Mouse (Mus musculus): ENCODE data around the gene Arl5a. TPM values are rescaled to one million over a fixed set of nuclear protein-coding genes. Genes with fewer than 3 reads are reported as not detected.

Arl5a gene
- total RNA-seq, 2 experiments from 2014 or later, result 63.0 to 64.2 TPM

DNA sequence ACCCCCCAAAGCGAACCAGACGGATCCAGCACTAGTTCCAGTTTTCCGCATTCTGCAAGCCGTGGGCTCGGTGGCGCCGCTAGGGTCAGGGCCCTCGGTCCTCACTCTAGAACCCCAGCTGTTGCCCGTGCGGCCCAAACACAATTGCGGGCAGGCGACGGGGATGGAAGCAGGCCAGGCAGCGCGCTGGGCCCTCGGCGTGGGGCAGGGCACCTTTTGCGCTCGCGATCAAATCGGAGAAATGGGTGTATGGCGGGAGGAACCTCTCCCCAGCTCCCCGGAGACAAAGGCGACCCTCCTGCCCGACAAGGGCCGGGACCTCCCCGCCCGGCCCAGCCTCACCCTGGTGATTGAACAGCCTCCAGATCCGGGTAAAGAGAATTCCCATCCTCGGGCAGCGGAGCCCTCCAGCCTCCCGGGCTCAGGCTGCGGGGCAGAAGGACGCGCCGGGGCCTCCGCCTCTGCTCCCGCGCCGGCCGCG is 413 bp downstream of the Arl5a start:
- intact Hi-C loops (cut with DNase I), result loop anchor here (5.0 kb wide), 1 partner anchor 168 kb away; no protein-coding TSS in a partner anchor
- DNase-seq (ENCODE audit: low spot score in 2 of 2), result peak in 1 of 2 experiments; percentile 26

DNA sequence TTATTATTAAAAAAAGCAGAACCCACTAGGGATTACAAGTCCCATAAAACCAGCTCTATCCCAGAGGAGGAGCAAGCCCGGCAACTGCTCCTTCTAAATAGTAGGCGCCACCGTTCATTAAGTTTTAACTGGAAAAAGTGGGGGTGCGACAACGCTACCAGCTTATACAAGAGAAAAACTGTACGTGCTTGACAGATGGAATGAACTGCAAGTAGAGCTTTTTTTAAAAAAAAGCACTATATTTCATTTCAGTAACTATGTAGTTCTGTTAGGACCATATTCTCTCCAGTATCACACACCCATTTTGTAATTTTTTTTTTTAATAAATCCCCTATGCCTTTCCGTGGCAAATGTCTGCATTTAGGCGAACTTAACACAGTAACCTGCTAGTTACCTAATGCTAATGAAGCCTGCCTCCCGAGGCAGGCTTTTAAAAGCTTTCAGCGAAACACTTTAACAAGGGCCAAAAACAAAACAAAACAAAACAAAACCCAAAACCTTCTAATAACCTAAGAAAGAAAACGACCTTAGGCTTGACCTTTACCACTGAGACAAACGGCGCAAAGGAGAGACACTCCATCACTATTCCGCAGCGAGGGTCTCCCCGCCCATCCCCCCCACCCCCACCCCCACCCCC is 972 bp downstream of the Arl5a start:
- DNase-seq (ENCODE audit: low spot score in 2 of 2), result peak in 1 of 2 experiments; percentile 37
- intact Hi-C loops (cut with DNase I), result loop anchor here (5.0 kb wide), 1 partner anchor 169 kb away; no protein-coding TSS in a partner anchor

DNA sequence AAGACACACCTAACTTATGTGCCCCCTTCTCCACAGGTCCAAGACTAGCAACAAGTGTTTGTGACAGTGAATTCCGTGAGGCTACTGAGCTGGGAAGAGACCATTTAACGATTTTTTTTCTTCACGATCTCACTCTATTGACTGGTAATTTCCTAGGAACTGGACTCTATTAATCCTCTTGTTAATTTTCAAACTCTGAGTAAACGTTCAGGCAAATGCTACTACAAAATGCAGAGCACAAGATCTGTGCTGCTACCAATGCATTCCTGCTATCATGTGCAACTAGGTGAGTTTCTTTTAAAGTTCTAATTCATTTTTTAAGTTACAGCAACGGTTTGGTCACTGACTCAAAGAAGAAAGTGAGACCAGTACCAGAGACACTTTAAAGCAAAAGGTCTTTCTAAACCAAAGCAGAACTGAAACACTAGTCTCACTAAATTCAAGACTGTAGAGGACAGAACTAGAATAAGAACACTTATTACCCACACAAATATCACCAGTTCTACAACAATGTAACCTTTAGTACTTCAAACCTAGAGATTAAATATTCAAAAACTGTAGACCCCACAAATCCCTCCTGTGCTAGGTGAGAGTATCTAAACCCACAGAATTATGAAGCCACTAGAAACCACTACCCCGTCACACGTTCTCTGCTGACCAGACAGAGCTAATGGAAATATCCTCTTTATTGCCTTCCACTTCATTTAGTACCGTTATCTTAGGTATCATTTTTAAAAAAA is 1.7 kb downstream of the Arl5a start:
- intact Hi-C loops (cut with DNase I), result loop anchor here (5.0 kb wide), 1 partner anchor 169 kb away; no protein-coding TSS in a partner anchor
- no peak for DNase-seq (ENCODE audit: low spot score in 2 of 2)

DNA sequence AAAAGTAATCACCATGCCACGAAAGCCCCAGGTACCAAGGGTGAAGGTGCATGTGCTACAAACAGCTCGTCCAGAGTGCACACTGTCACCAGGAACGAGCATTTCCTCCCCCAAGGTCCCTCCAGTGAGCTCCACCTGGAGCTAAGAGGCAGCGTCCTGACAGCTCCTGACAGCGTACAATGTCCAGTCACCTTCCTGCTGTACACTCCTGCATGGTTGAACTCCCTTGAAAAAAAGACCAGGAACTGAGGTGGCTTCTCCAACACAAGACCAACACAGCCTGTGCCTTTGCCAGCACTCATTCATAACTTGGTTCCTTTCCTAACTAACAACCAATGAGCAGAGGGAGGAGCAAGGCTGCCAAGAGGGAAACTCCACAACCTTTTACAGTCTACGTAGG is 3.5 kb downstream of the Arl5a start:
- intact Hi-C loops (cut with DNase I), result loop anchor here (5.0 kb wide), 1 partner anchor 171 kb away; no protein-coding TSS in a partner anchor
- DNase-seq (ENCODE audit: low spot score in 2 of 2), result no peak

DNA sequence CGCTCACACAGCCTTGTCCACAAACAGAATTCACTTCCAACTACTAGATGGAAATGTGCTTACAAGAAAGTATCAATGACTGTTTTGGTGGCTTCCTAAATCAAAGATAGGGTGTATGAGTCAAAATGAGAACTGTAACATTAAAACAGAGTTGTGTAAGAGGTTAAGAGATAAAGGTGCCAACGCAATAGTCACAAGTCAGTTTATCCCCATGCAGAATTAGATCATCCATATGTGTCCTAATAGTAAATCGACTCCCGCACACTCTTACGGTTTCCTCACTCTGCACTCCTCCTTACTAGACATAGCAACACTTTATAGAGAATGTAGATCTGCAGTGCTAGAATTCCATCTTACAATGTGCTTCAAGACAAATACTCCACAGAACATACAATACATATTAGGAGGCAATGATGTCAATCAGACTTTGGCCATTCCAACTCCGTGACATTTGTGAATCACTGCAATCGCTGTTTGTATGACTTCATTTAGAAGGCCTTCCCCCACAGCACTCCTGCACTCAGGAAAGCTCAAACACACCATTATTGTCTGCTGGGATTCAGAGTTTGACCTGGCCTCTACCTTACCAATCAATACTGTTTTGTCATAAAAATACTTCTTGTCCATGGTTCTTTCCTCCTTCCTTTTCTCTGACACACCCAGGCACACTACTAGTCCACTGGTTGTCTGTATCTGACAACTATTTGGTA is 4.5 kb downstream of the Arl5a start:
- no peak for DNase-seq (ENCODE audit: low spot score in 2 of 2)
- intact Hi-C loops (cut with DNase I), result loop anchor here (5.0 kb wide), 1 partner anchor 172 kb away; no protein-coding TSS in a partner anchor

DNA sequence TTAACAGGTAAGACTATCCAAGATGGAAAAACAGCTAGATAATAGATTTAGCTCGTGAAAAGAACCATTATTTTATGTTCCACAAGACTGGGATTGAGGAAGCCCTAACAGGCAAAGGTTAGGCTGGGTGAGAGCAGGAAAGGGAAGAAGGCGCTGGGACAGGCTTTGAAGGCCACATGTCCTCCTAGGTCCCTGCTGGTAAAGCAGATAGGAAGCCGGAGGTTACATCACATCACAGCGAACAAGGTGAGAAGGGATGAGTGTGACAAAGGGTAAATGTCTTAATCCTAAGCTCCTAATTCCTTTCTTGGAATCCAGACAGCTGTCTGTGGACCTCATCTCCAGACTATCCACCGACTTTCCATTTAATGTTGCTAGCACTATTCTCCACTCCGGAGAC is 5.4 kb downstream of the Arl5a start:
- intact Hi-C loops (cut with DNase I), result no loop called here
- DNase-seq (ENCODE audit: low spot score in 2 of 2), result no peak

DNA sequence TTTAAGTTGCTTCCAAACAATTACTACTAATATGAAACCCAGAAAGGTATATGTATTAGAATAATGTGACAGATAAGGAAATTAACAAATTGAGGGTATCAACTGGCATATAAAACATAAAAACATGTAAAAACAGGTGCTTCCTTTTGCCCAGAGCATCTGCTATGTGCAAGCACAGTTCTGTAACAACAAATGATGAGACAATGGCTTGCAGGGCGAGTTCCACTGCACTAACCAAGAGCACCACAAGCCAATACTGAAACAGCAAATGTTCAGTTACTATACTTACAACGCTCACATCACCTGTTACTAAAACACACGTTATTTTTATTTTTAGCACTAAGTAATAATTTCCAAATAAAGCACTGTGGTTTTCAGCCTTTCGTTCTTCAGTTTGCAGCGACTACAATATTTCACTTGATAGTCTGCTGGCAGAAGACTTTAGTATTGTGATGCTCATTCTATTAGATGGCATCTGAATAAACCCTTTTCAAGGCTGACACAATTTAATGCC is 12.1 kb downstream of the Arl5a start:
- intact Hi-C loops (cut with DNase I), result no loop called here
- no peak for DNase-seq (ENCODE audit: low spot score in 2 of 2)

DNA sequence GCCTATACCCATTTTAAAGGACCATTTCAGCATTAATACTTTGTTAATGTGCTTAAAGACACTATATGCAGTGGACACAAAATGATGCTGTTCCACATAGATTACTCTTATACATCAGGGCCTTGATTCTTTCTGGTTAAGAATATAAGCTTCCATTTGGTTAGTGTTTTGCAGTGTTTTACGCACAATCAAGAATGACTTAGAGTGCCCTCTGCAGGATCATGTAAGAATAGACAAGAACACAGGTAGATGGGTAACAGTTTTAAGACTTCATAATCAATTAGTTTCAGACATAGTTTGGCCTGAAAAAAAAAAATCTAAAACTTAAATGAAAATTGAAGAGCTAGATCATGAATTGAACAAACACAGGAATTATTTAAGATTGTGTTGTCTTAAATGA is 18.2 kb downstream of the Arl5a start:
- DNase-seq (ENCODE audit: low spot score in 2 of 2), result peak in 1 of 2 experiments; percentile 38
- intact Hi-C loops (cut with DNase I), result loop anchor here (2.0 to 5.0 kb wide), 2 partner anchors 104 to 144 kb away; no protein-coding TSS in a partner anchor

DNA sequence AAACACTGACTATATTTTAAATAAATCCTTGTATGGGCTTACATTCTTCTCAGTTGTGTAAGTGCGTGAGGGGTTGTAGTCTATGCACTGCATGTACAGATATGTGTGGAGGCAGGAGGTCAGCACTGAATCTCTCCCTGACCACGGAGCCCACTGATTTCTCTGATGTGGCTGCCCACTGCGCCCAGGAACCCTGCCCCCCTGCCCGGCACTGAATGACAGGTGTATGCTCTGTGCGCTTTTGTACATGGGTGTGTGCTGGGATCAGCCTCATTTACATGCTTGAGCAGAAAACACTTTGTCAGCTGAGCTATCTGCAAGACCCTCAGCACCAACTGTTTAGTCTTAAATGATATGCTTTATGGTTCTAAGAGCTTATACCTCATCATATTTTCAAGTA is 19.5 kb downstream of the Arl5a start:
- intact Hi-C loops (cut with DNase I), result loop anchor here (5.0 kb wide), 1 partner anchor 103 kb away; no protein-coding TSS in a partner anchor
- no peak for DNase-seq (ENCODE audit: low spot score in 2 of 2)

DNA sequence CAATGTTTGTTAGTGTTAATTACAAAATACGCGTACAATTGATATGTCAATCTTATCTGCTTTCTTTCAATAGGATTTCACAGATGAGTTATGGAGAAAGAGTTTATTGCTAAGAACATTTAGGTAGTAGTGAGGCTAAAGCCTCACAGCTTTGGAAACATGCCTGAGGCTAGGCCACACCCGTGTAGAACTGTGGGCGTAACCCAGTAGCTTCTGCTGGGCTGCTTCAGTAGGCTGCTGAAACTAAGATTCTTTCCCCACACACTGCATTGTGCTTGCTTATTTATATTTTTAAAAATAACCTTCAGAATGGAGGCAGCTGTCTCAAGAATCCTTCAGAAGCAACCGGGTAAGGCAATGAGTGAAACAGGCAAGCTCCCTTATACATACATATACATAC is 30.2 kb downstream of the Arl5a start:
- DNase-seq (ENCODE audit: low spot score in 2 of 2), result peak in 1 of 2 experiments; percentile 61
- intact Hi-C loops (cut with DNase I), result loop anchor here (10.0 kb wide), 1 partner anchor 280 kb away; no protein-coding TSS in a partner anchor

DNA sequence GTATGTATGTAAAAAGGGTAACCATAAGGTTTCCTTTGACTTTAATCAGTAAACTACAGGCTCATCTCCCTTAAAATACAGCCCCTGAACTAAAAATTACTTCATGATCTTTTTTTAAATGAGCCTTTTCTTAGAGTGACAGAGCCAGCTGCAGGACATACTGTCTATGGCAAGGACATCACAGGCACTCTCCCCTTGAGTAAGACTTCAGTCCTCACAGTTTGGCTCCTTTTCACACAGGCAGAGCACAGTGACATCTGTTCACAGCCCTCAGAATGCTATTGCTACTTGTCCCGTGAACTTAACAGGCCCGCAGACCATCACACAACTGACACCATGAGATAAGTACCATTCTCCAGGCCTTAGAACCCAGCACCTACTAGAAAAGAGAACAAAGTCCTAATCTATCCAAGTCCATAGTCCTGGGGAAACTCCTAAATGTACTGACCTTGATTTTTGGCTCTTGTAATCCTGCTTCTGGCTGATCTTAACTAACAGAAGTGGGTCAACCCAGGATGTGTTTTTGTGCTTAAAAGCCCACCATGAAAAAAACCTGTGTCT is 34.2 kb downstream of the Arl5a start:
- intact Hi-C loops (cut with DNase I), result loop anchor here (10.0 kb wide), 1 partner anchor 276 kb away; no protein-coding TSS in a partner anchor
- no peak for DNase-seq (ENCODE audit: low spot score in 2 of 2)

DNA sequence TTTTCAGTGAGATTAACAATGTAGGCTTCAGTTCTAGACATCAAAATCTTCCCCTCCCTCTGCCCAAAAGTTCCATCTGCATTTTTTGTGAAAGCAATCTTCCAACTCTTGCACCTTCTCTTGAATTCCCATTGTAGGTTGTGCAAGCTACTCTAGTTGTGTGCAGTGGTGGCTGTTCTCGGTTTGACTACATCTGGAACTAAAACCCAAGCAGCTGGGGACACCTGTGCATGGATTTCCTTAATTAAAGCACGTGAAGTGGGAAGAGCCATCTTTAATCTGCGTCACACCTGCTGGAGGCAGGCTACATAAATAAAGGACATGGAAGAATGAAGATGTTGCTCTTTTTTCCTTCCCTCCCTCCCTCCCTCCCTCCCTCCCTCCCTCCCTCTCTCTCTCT is 34.7 kb downstream of the Arl5a start:
- intact Hi-C loops (cut with DNase I), result loop anchor here (5.0 to 10.0 kb wide), 2 partner anchors 78 to 275 kb away; no protein-coding TSS in a partner anchor
- DNase-seq (ENCODE audit: low spot score in 2 of 2), result no peak

DNA sequence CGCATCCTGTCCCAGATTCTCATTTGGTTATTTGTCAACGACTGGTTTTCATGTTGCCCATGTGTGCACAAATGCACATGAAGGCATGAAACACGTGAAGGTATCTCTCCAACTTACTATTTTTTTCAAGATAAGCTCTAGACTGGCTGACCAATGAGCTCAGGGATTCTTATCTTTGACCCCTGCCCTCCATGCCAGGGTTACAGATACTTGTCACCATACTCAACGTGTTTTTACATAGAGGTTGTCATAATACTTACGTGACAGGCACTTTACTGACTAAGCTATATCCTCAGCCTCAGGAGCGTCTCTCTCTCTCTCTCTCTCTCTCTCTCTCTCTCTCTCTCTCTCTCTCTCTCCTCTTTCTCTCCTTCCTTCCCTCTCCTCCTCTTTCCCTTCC is 38.2 kb downstream of the Arl5a start:
- intact Hi-C loops (cut with DNase I), result loop anchor here (5.0 kb wide), 1 partner anchor 74 kb away; no protein-coding TSS in a partner anchor
- no peak for DNase-seq (ENCODE audit: low spot score in 2 of 2)

DNA sequence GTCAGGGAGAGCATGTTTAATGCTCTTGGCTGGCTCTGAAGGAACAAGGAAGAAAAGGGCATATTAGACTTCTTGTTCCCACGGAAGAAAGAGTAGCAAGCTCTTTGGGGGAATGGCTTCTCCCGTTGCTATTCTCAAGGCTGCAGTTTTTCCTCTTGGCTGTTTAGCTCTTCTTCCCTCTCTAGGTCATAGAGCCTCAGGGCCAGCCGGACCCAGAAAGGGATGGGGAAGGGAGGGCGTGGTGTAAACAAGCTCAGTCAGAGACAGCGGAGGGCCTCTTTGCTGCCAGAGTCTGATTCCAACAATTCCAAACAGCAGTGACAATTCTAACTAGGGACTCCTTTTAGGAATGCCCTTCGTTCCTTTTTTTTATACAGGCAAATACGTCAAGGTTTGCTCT is 38.7 kb downstream of the Arl5a start:
- intact Hi-C loops (cut with DNase I), result loop anchor here (5.0 kb wide), 1 partner anchor 74 kb away; no protein-coding TSS in a partner anchor
- DNase-seq (ENCODE audit: low spot score in 2 of 2), result no peak

DNA sequence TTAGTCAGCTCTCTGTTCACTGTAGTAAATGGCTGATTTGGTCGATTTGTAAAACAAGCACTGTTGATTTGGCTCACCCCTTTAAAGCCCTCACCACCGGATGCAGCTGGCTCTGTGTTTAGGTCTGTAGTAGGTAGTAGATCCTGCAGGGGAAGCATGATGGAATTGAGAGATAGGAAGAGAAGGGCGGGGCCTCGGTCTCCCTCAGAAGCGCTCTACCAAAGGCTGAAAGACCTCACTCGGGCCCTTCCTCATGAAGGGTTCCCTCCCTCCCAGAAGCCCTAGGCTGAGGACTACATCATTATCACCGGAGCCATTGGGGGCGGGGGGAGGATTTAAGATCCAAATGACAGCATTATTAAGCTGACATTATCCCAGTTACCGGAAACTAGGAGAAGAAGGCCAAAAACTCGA is 45.8 kb downstream of the Arl5a start:
- peak in 1 of 2 experiments; percentile 23 for DNase-seq (ENCODE audit: low spot score in 2 of 2)
- intact Hi-C loops (cut with DNase I), result no loop called here

DNA sequence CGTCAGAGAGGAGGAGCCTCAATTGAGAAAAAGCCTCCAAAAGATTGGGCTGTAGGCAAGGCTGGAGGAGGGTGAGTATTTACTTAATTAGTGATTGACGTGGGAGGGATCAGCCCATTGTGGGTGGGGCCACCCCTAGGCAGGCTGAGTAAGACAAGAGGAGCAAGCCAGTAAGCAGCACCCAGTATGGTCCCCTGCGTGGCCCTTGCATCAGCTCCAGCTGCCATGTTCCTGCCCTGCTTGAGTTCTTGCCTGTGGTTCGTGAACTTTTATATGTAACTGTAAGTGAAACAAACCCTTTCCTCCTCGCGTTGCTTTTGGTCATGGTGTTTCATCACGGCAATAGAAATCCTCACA is 46.3 kb downstream of the Arl5a start, which contains the start of gene Neb:
Neb (minus strand) TSS at position 27 of the 357 bp plus-strand sequence.
- intact Hi-C loops (cut with DNase I), result no loop called here
- DNase-seq (ENCODE audit: low spot score in 2 of 2), result no peak

DNA sequence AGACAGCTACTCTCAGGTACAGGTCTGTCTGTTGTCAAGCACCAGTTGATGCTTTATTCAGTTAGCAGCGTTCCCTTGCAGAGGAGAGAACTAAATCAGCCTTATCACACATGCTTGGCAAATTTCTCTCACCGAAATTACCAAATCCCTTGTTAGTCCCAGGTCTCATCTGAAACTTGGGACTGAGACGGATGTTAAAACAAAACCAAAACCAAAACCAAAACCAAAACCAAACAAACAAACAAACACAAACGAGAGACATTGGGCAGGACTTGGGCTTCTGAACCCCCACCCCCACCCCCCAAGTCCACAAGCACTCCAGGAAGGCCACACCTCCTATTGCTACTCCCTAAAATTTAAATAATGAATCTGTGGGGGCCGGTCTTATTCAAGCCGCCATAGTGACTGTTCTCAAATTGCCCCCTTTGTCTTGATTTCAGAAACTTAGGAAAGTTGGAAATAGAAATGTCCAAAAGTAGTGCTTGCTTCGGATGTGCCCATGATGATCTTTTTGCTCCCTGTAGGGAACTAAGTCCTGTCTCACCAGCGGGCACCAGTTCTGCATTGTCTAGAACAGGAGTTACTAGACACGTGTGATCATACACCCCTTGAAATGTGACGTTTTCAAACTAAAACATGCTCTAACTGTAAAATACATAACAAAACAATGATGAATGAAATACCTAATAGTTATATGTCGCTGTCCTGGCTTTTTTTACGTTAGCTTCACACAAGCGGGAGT is 46.8 kb downstream of the Arl5a start:
- DNase-seq (ENCODE audit: low spot score in 2 of 2), result no peak
- intact Hi-C loops (cut with DNase I), result no loop called here

DNA sequence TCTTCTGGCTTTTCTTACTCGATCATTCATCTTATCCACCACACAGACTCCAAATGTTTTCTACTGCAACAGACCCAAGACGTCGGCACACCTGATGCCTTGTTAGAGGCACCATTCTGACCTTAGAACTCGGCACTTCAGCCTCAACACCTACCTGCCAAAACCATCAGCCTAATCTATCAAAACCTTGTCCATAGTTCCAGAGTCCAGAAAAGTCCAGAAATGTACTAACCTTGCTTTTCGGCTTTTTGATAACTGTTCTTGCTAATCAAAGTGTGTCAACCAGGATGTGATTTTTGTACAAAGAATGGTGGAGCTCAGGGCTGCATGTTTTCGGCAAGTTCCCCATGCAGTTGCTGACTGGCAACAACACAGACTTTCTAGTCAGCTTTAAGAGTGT is 50.0 kb downstream of the Arl5a start:
- DNase-seq (ENCODE audit: low spot score in 2 of 2), result no peak

DNA sequence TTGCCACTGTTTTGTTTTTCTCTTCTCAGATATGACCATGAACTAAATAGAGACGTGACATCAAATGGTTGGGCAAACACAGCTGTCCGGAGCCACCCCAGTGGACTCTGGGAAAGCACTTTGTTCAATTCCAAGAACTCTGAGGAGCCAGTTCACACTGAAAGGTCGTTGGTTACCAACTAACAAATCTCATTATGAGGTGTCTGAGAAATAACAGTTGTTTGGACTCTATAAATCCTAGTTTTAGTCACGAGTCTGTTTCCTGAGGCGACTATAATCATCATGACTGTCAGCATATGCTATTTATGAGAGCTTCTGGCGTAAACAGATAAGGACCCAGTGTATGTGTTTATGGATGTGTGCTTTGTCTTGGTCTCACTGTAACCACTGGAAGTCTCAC is 52.2 kb downstream of the Arl5a start:
- intact Hi-C loops (cut with DNase I), result no loop called here
- no peak for DNase-seq (ENCODE audit: low spot score in 2 of 2)

More for the DNA sequence above, 50.0 kb downstream of the Arl5a start:
- intact Hi-C loops (cut with DNase I), result no loop called here
